Mouse (Mus musculus): ENCODE measurements around the gene Rpl12. TPM values are rescaled to one million over a fixed set of nuclear protein-coding genes. Genes with fewer than 3 reads are reported as not detected.
"Not testable (repeated sequence)": the region's sequence is repeated elsewhere in the genome, so short reads cannot be mapped to it uniquely, and the experiment has no call there.

Gene Rpl12
- polyA plus RNA-seq, 1 experiment from 2014 or later: 158 TPM

DNA sequence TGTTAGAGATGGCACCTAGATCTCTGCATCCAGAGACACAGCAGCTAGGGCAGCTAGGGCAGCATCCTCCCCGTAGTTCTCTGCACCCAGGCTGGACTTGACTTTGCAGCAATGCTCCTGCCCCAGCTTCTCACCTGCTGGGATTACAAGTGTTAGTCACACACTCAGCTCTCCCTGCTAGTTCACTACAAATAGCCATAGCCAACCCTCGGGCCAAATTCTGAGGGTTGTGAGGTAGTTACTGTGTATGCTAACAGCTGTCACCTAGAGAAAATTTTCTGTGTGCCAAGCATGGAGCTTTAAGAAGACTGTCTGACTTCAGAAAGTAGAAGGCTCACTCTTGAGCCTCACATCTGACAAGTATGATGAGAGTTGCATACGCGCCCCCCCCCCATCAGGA lies 36.4 kb downstream of the Rpl12 start:
- no peaks in the 10 kb centered on the region for H3K27me3 ChIP-seq (ENCODE audit: control insufficient read depth, insufficient read depth, low read length)
- H3K27ac ChIP-seq (ENCODE audit: low read depth, low read length): no peak overlapping the region
- H3K9me3 ChIP-seq (replicated peaks; ENCODE audit: control insufficient read depth, low read length): no peaks in the 10 kb centered on the region
- ATAC-seq (replicated peaks; ENCODE audit: insufficient number of reproducible peaks, low FRiP score, low TSS enrichment): no peak
- H3K36me3 ChIP-seq (ENCODE audit: control insufficient read depth, insufficient read depth, low read length): no peaks in the 10 kb centered on the region
- H3K4me2 ChIP-seq: no peak overlapping the region
- WGBS (ENCODE audit: insufficient replicate concordance): 73% methylated on average over 4 of the region's 4 CpGs
- H3K9ac ChIP-seq (ENCODE audit: low read depth, low read length): no peak overlapping the region
- no peak overlapping the region for H3K4me3 ChIP-seq (ENCODE audit: low read depth, low read length)
- H3K4me1 ChIP-seq (ENCODE audit: control insufficient read depth, insufficient read depth, low read length): no peaks in the 10 kb centered on the region

- Histone ChIP-seq H3K36me3 (ENCODE audit: control insufficient read depth, insufficient read depth, low read length) (no peaks in the 10 kb centered on the region), H3K4me3 (ENCODE audit: low read depth, low read length) (no peak overlapping the region), H3K4me1 (ENCODE audit: control insufficient read depth, insufficient read depth, low read length) (no peaks in the 10 kb centered on the region), H3K27ac (ENCODE audit: low read depth, low read length) (no peak overlapping the region), H3K27me3 (ENCODE audit: control insufficient read depth, insufficient read depth, low read length) (no peaks in the 10 kb centered on the region), H3K4me2 (no peak overlapping the region), H3K9me3 (replicated peaks; ENCODE audit: control insufficient read depth, low read length) (no peaks in the 10 kb centered on the region), H3K9ac (ENCODE audit: low read depth, low read length) (no peak overlapping the region)
- ATAC-seq (replicated peaks; ENCODE audit: insufficient number of reproducible peaks, low FRiP score, low TSS enrichment): no peak
- WGBS (ENCODE audit: insufficient replicate concordance): 90% methylated on average over 2 of the region's 2 CpGs
Observed at GRCm38 (mm10) chr2:32999752-33000151, 38.4 kb downstream of the Rpl12 start.

GRCm38 (mm10) chr2:33002144-33002543 lies 40.8 kb downstream of the Rpl12 start:
- Histone ChIP-seq H3K4me3 (ENCODE audit: low read depth, low read length) (no peak overlapping the region), H3K4me1 (ENCODE audit: control insufficient read depth, insufficient read depth, low read length) (no peaks in the 10 kb centered on the region), H3K9ac (ENCODE audit: low read depth, low read length) (no peak overlapping the region), H3K4me2 (no peak overlapping the region), H3K36me3 (ENCODE audit: control insufficient read depth, insufficient read depth, low read length) (no peaks in the 10 kb centered on the region), H3K9me3 (replicated peaks; ENCODE audit: control insufficient read depth, low read length) (no peaks in the 10 kb centered on the region), H3K27me3 (ENCODE audit: control insufficient read depth, insufficient read depth, low read length) (no peaks in the 10 kb centered on the region), H3K27ac (ENCODE audit: low read depth, low read length) (no peak overlapping the region)
- 81% methylated on average over 7 of the region's 7 CpGs for WGBS (ENCODE audit: insufficient replicate concordance)
- ATAC-seq (replicated peaks; ENCODE audit: insufficient number of reproducible peaks, low FRiP score, low TSS enrichment): no peak

DNA sequence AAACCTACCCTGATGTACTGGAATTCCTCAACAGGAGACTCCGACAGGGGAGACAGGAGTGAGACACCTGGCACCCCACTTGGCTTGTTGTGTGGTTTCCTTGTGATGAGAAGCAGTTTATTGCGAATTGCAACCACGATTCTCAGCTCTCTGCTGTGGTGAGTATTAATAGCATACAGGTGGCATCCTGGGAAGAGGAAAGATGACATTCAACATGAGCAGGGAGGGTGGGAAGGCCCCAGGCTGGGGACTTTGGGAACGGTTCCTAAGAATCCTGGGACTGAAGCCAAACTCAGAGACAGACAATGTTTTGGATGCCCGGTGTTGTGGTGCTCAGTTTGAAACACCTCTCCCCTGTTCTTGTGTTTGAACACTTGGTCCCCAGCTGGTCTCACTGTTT lies 43.7 kb downstream of the Rpl12 start:
- no peak for ATAC-seq (replicated peaks; ENCODE audit: insufficient number of reproducible peaks, low FRiP score, low TSS enrichment)
- Histone ChIP-seq H3K9me3 (replicated peaks; ENCODE audit: control insufficient read depth, low read length) (no peaks in the 10 kb centered on the region), H3K27ac (ENCODE audit: low read depth, low read length) (no peak overlapping the region), H3K27me3 (ENCODE audit: control insufficient read depth, insufficient read depth, low read length) (no peaks in the 10 kb centered on the region), H3K36me3 (ENCODE audit: control insufficient read depth, insufficient read depth, low read length) (no peaks in the 10 kb centered on the region), H3K9ac (ENCODE audit: low read depth, low read length) (no peak overlapping the region), H3K4me3 (ENCODE audit: low read depth, low read length) (no peak overlapping the region), H3K4me2 (no peak overlapping the region), H3K4me1 (ENCODE audit: control insufficient read depth, insufficient read depth, low read length) (no peaks in the 10 kb centered on the region)
- WGBS (ENCODE audit: insufficient replicate concordance): 74% methylated on average over 5 of the region's 5 CpGs

GRCm38 (mm10) chr2:33009055-33009454 lies 47.7 kb downstream of the Rpl12 start:
- not testable (repeated sequence) for H3K27me3 ChIP-seq (ENCODE audit: control insufficient read depth, insufficient read depth, low read length); H3K4me2 ChIP-seq; H3K9me3 ChIP-seq (replicated peaks; ENCODE audit: control insufficient read depth, low read length); H3K4me1 ChIP-seq (ENCODE audit: control insufficient read depth, insufficient read depth, low read length); H3K4me3 ChIP-seq (ENCODE audit: low read depth, low read length); H3K36me3 ChIP-seq (ENCODE audit: control insufficient read depth, insufficient read depth, low read length); ATAC-seq (replicated peaks; ENCODE audit: insufficient number of reproducible peaks, low FRiP score, low TSS enrichment); H3K9ac ChIP-seq (ENCODE audit: low read depth, low read length); H3K27ac ChIP-seq (ENCODE audit: low read depth, low read length)
- WGBS (ENCODE audit: insufficient replicate concordance): 84% methylated on average over 4 of the region's 4 CpGs

GRCm38 (mm10) chr2:33014877-33015276 lies 53.5 kb downstream of the Rpl12 start:
- ATAC-seq (replicated peaks; ENCODE audit: insufficient number of reproducible peaks, low FRiP score, low TSS enrichment): no peak
- WGBS (ENCODE audit: insufficient replicate concordance): 79% methylated on average over 5 of the region's 5 CpGs

More at GRCm38 (mm10) chr2:33014877-33015276, 53.5 kb downstream of the Rpl12 start:
- no peak overlapping the region for H3K9ac ChIP-seq (ENCODE audit: low read depth, low read length)
- no peaks in the 10 kb centered on the region for H3K9me3 ChIP-seq (replicated peaks; ENCODE audit: control insufficient read depth, low read length)
- no peak overlapping the region for H3K27ac ChIP-seq (ENCODE audit: low read depth, low read length)
- H3K4me2 ChIP-seq: no peak overlapping the region
- H3K27me3 ChIP-seq (ENCODE audit: control insufficient read depth, insufficient read depth, low read length): 0 out of 2 replicates have a peak, but pooled peaks cover 2% of the 10 kb centered on the region
- no peak overlapping the region for H3K4me3 ChIP-seq (ENCODE audit: low read depth, low read length)
- H3K4me1 ChIP-seq (ENCODE audit: control insufficient read depth, insufficient read depth, low read length): no peaks in the 10 kb centered on the region
- H3K36me3 ChIP-seq (ENCODE audit: control insufficient read depth, insufficient read depth, low read length): no peaks in the 10 kb centered on the region

Other genes with a start within 250 kb of the Rpl12 start
- gene Cdk9, start 248.5 kb upstream of the Rpl12 start, polyA plus RNA-seq (2014; fragmentation: Nextera tagmentation; extraction: Ambion mirVana): 53.8 and 61.2 TPM in 2 replicates
- gene Sh2d3c, start 240.5 kb upstream of the Rpl12 start, polyA plus RNA-seq (2014; fragmentation: Nextera tagmentation; extraction: Ambion mirVana): 26.4 and 29.1 TPM in 2 replicates
- gene 6330409D20Rik, start 220.5 kb upstream of the Rpl12 start, polyA plus RNA-seq (2014; fragmentation: Nextera tagmentation; extraction: Ambion mirVana): 0.32 and 0.46 TPM in 2 replicates
- gene Tor2a, start 204.3 kb upstream of the Rpl12 start, polyA plus RNA-seq (2014; fragmentation: Nextera tagmentation; extraction: Ambion mirVana): 39.8 and 46.6 TPM in 2 replicates
- 0.08 and 0.27 TPM in 2 replicates for gene Ttc16, start 185.9 kb upstream of the Rpl12 start, polyA plus RNA-seq (2014; fragmentation: Nextera tagmentation; extraction: Ambion mirVana)
- gene Ptrh1, start 185.8 kb upstream of the Rpl12 start, polyA plus RNA-seq (2014; fragmentation: Nextera tagmentation; extraction: Ambion mirVana): 3.7 and 5.7 TPM in 2 replicates
- gene Cfap157, start 177.1 kb upstream of the Rpl12 start, polyA plus RNA-seq (2014; fragmentation: Nextera tagmentation; extraction: Ambion mirVana): 0.57 and 0.84 TPM in 2 replicates
- 20.6 and 26.1 TPM in 2 replicates for gene Stxbp1, start 114.3 kb upstream of the Rpl12 start, polyA plus RNA-seq (2014; fragmentation: Nextera tagmentation; extraction: Ambion mirVana)
- 21.5 and 24.2 TPM in 2 replicates for gene Fam129b, start 85.4 kb upstream of the Rpl12 start, polyA plus RNA-seq (2014; fragmentation: Nextera tagmentation; extraction: Ambion mirVana)
- gene Lrsam1, start 55 bp downstream of the Rpl12 start, polyA plus RNA-seq (2014; fragmentation: Nextera tagmentation; extraction: Ambion mirVana): 6.7 and 7.4 TPM in 2 replicates
- gene Slc2a8, start 20.5 kb downstream of the Rpl12 start, polyA plus RNA-seq (2014; fragmentation: Nextera tagmentation; extraction: Ambion mirVana): 12.1 and 13.2 TPM in 2 replicates
- 14.6 and 15.4 TPM in 2 replicates for gene Garnl3, start 170.1 kb downstream of the Rpl12 start, polyA plus RNA-seq (2014; fragmentation: Nextera tagmentation; extraction: Ambion mirVana)

All from heart, embryonic 11.5 days (tissue).